Mouse (Mus musculus): ENCODE measurements around the gene Wscd2.

Wscd2 gene

DNA sequence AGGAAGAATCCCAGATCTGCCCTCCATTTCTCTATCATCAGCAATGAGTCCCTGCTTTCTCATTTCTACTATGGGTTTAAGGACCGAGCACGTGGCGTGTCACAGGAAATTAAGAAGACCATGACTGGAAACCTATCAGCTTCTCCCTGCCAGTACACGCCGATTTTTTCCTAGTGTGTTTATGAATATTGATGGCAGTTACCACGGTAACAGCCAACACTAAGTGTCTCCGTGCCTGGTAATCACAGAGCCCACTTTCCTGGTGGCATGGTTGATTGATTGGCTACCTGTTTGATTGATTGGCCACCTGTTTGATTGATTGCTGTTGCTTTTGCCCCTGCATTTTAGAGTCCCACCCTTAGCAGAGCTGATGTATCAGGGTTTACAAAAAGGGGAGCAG is 30.2 kb upstream of the Wscd2 start:
- Histone ChIP-seq H3K4me3 (replicated peaks; ENCODE audit: low read length) (no peak overlapping the region), H3K4me1 (replicated peaks; ENCODE audit: low read depth, low read length) (peaks cover 14% of the 10 kb centered on the region), H3K36me3 (ENCODE audit: insufficient read depth, low read length) (no peaks in the 10 kb centered on the region), H3K27me3 (ENCODE audit: insufficient read depth, low read length) (peaks cover 58% of the 10 kb centered on the region), H3K9me3 (ENCODE audit: low read length) (no peaks in the 10 kb centered on the region)
- TF ChIP-seq POU5F1 (IDR thresholded peaks at IDR 0.05; ENCODE audit: borderline replicate concordance, low read length) (no peak), NANOG (IDR thresholded peaks at IDR 0.05; ENCODE audit: borderline replicate concordance, low read length) (no peak), CTCF (conservative IDR thresholded peaks at IDR 0.05; ENCODE audit: low read length) (no peak)

DNA sequence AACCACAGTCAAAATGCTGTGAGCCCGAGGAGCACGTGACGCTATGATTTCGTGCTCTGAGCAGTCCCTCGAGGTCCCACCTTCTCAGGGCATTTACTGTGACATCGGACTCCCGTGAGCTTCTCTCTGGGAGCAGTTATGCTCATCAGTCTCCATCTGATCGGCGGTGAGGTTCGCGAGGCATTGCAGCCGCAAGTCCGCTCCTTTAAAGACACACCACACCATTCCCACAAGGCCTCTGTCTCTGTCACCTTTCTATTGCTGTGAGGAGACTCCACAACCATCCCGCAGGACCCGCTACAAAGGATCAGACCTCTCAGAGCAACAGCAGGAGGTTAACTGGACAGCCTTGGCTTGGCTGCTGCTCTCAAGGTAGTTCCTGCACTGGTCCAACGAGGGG is 28.6 kb upstream of the Wscd2 start:
- H3K9me3 ChIP-seq (ENCODE audit: low read length), result no peaks in the 10 kb centered on the region
- peak overlapping the region; percentile 52 for H3K4me3 ChIP-seq (replicated peaks; ENCODE audit: low read length)
- H3K4me1 ChIP-seq (replicated peaks; ENCODE audit: low read depth, low read length), result peaks cover 21% of the 10 kb centered on the region
- TF ChIP-seq NANOG (IDR thresholded peaks at IDR 0.05; ENCODE audit: borderline replicate concordance, low read length) (peak; percentile 48; the same call in 1 of the 2 replicates), CTCF (conservative IDR thresholded peaks at IDR 0.05; ENCODE audit: low read length) (no peak)
- H3K36me3 ChIP-seq (ENCODE audit: insufficient read depth, low read length), result no peaks in the 10 kb centered on the region
- peaks cover 50% of the 10 kb centered on the region for H3K27me3 ChIP-seq (ENCODE audit: insufficient read depth, low read length)

DNA sequence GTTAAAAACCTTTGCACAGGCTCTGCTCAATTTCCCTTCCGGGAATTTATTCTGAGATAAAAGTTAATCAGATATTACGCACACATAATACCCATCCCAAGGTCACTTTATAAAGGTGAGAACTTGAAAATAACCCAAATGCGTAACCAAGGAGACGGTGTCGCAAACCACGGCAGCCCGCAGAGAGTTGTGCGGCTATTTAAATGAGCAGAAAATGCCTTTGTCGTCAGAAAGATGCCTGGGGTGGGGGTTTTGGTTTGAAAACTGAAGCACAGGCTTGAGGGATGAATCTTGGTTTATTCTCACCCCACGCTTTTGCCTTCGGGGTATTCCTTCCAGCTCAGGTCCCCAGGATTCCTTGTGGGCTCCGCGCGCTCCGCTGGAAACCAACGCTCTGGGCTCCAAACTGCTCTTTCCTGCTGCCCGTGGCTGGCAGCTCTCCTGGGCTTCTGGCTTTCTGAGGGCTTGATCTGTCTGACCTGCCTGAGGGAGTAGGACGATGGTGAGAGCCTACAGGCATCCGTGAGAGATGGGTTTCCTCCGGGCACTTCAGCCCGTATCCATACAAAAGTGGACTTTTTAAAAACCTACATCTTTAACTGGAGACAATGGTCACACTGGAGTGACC is 28.0 kb upstream of the Wscd2 start:
- Histone ChIP-seq H3K36me3 (ENCODE audit: insufficient read depth, low read length) (no peaks in the 10 kb centered on the region), H3K9me3 (ENCODE audit: low read length) (no peaks in the 10 kb centered on the region), H3K4me1 (replicated peaks; ENCODE audit: low read depth, low read length) (peaks cover 26% of the 10 kb centered on the region), H3K4me3 (replicated peaks; ENCODE audit: low read length) (peak overlapping the region; percentile 52), H3K27me3 (ENCODE audit: insufficient read depth, low read length) (peaks cover 47% of the 10 kb centered on the region)
- TF ChIP-seq NANOG (IDR thresholded peaks at IDR 0.05; ENCODE audit: borderline replicate concordance, low read length) (no peak), POU5F1 (IDR thresholded peaks at IDR 0.05; ENCODE audit: borderline replicate concordance, low read length) (no peak), CTCF (conservative IDR thresholded peaks at IDR 0.05; ENCODE audit: low read length) (no peak)

DNA sequence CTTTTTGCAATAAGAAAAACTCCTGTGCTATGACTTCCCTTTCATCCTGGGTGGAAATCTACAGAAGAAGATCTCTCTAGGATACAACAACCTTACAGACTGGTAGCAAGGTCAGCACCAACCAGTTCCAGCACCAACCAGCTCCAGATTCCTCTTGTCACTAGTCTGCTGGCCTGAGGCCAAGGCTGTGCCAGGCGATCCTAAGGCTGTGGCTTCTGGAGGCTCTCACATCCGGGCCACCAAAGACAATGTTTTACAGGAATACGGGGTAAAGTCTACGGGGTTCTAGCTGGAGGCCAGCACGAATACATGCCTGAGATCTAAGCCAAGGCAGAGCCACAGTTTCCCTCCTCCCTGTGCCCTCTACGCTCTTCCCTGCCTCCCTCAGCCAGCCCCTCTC is 25.4 kb upstream of the Wscd2 start:
- no peak for TF ChIP-seq POU5F1 (IDR thresholded peaks at IDR 0.05; ENCODE audit: borderline replicate concordance, low read length)
- TF ChIP-seq NANOG (IDR thresholded peaks at IDR 0.05; ENCODE audit: borderline replicate concordance, low read length), result no peak
- TF ChIP-seq CTCF (conservative IDR thresholded peaks at IDR 0.05; ENCODE audit: low read length), result no peak
- H3K4me3 ChIP-seq (replicated peaks; ENCODE audit: low read length), result no peak overlapping the region
- H3K9me3 ChIP-seq (ENCODE audit: low read length), result peaks cover 13% of the 10 kb centered on the region
- peaks cover 45% of the 10 kb centered on the region for H3K4me1 ChIP-seq (replicated peaks; ENCODE audit: low read depth, low read length)
- H3K36me3 ChIP-seq (ENCODE audit: insufficient read depth, low read length), result no peaks in the 10 kb centered on the region
- H3K27me3 ChIP-seq (ENCODE audit: insufficient read depth, low read length), result peaks cover 34% of the 10 kb centered on the region

DNA sequence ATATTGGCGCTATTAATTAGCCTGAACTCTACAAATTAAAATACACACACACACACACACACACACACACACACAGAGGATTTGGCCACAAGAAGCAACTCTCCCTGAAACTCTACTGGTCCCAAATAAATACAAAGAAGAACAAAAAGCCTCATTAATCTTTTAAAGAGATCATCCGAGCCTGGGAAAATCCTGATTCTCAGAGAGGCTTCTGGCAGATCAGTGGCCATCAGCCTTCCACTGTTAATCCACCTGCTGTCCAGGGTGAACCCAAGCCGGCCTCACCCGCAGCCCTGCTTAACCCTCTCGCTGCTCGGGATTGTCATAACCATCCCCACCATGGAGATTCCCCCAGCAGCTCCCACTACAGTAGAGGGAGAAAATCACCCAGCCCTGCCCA is 23.6 kb upstream of the Wscd2 start:
- peaks cover 42% of the 10 kb centered on the region for H3K4me1 ChIP-seq (replicated peaks; ENCODE audit: low read depth, low read length)
- no peaks in the 10 kb centered on the region for H3K36me3 ChIP-seq (ENCODE audit: insufficient read depth, low read length)
- peaks cover 19% of the 10 kb centered on the region for H3K9me3 ChIP-seq (ENCODE audit: low read length)
- no peak for TF ChIP-seq POU5F1 (IDR thresholded peaks at IDR 0.05; ENCODE audit: borderline replicate concordance, low read length)
- TF ChIP-seq CTCF (conservative IDR thresholded peaks at IDR 0.05; ENCODE audit: low read length), result no peak
- no peak for TF ChIP-seq NANOG (IDR thresholded peaks at IDR 0.05; ENCODE audit: borderline replicate concordance, low read length)
- H3K27me3 ChIP-seq (ENCODE audit: insufficient read depth, low read length), result peaks cover 18% of the 10 kb centered on the region
- H3K4me3 ChIP-seq (replicated peaks; ENCODE audit: low read length), result no peak overlapping the region

DNA sequence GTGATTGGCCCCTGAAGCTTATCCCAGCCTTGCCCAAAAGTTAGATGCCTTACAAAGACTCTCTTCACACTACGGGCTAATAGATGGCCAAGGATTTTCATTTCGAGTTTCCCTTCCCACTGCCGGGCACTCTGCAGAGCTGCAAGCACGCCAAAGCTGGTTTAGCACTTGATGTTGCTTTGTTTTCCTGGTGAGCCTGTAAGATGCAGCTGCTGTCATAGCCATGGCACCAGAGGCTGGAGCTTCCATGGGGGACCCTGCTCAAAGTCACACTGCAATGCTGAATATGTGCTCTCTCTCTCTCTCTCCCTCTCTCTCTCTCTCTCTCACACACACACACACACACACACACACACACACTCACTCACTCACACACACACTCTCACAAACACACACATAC is 23.1 kb upstream of the Wscd2 start:
- peaks cover 12% of the 10 kb centered on the region for H3K27me3 ChIP-seq (ENCODE audit: insufficient read depth, low read length)
- H3K4me3 ChIP-seq (replicated peaks; ENCODE audit: low read length), result no peak overlapping the region
- peaks cover 19% of the 10 kb centered on the region for H3K9me3 ChIP-seq (ENCODE audit: low read length)
- no peaks in the 10 kb centered on the region for H3K36me3 ChIP-seq (ENCODE audit: insufficient read depth, low read length)
- TF ChIP-seq CTCF (conservative IDR thresholded peaks at IDR 0.05; ENCODE audit: low read length) (no peak), POU5F1 (IDR thresholded peaks at IDR 0.05; ENCODE audit: borderline replicate concordance, low read length) (no peak), NANOG (IDR thresholded peaks at IDR 0.05; ENCODE audit: borderline replicate concordance, low read length) (no peak)
- H3K4me1 ChIP-seq (replicated peaks; ENCODE audit: low read depth, low read length), result peaks cover 39% of the 10 kb centered on the region

DNA sequence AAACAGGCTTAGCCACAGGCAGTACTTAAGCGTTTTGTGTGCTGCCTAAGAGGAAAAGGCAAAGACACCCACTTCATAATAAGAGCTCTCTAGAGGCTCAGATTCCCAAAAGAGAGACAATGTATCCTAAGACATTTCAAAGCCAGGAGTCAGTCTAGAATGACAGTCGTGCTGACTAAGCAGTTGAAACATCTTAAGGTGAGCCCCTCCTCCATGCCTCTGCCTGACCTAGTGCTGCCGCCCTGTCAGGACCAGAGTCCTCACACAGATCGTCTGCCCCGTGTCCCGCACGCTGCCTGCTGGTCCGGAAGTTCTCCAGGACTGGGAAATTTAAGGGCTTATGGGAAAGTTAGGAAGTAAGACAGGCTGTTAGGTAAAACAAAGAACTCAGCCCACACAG is 22.4 kb upstream of the Wscd2 start:
- peaks cover 6% of the 10 kb centered on the region for H3K27me3 ChIP-seq (ENCODE audit: insufficient read depth, low read length)
- no peak for TF ChIP-seq CTCF (conservative IDR thresholded peaks at IDR 0.05; ENCODE audit: low read length)
- TF ChIP-seq NANOG (IDR thresholded peaks at IDR 0.05; ENCODE audit: borderline replicate concordance, low read length), result no peak
- no peak for TF ChIP-seq POU5F1 (IDR thresholded peaks at IDR 0.05; ENCODE audit: borderline replicate concordance, low read length)

DNA sequence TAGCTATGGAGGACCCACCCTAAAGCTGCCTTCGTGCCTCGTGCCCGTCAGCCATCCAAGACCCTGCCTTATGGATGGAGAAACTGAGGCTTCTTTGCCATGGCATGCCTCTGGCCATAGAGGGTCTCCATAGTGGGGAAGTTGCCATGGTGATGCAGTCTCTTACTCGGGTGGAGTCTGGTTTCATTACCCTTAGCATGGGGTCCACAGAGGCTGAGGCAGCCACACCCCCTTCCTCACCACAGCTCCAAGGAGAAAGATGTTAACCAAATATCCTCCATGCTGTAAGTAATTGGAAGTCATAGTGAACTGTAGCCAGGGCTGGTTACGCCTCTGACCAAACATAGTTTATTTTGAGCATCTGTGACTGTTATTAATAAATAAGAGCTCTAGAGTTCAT is 21.5 kb upstream of the Wscd2 start:
- Histone ChIP-seq H3K36me3 (ENCODE audit: insufficient read depth, low read length) (no peaks in the 10 kb centered on the region), H3K27me3 (ENCODE audit: insufficient read depth, low read length) (no peaks in the 10 kb centered on the region; the same call in 1 of the 2 replicates), H3K9me3 (ENCODE audit: low read length) (peaks cover 19% of the 10 kb centered on the region), H3K4me1 (replicated peaks; ENCODE audit: low read depth, low read length) (peaks cover 49% of the 10 kb centered on the region), H3K4me3 (replicated peaks; ENCODE audit: low read length) (no peak overlapping the region)
- TF ChIP-seq NANOG (IDR thresholded peaks at IDR 0.05; ENCODE audit: borderline replicate concordance, low read length) (no peak), CTCF (conservative IDR thresholded peaks at IDR 0.05; ENCODE audit: low read length) (no peak), POU5F1 (IDR thresholded peaks at IDR 0.05; ENCODE audit: borderline replicate concordance, low read length) (no peak)

More for the DNA sequence above, 22.4 kb upstream of the Wscd2 start:
- Histone ChIP-seq H3K4me3 (replicated peaks; ENCODE audit: low read length) (peak overlapping the region; percentile 8; the same call in 1 of the 2 replicates), H3K9me3 (ENCODE audit: low read length) (peaks cover 19% of the 10 kb centered on the region), H3K4me1 (replicated peaks; ENCODE audit: low read depth, low read length) (peaks cover 40% of the 10 kb centered on the region), H3K36me3 (ENCODE audit: insufficient read depth, low read length) (no peaks in the 10 kb centered on the region)

DNA sequence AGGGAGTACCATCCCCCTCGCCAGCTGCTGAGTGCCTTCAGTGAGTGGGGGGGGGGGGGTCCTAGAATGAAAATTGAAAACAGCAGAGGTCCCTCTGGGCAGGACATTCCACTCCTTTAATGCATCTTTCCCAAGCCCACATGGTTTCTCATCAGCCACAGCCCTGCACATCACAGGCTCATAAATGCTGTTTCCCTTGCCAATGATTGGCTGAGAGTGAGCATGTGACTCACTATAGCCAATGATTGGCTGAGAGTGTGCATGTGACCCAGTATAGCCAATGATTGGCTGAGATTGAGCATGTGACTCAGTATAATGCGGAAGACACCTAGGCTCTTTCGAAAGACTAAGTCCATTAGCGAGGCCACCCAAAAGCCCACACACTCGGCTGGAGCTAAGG is 20.9 kb upstream of the Wscd2 start:
- no peaks in the 10 kb centered on the region for H3K27me3 ChIP-seq (ENCODE audit: insufficient read depth, low read length)
- H3K4me1 ChIP-seq (replicated peaks; ENCODE audit: low read depth, low read length), result peaks cover 55% of the 10 kb centered on the region
- peaks cover 19% of the 10 kb centered on the region for H3K9me3 ChIP-seq (ENCODE audit: low read length)
- no peak overlapping the region for H3K4me3 ChIP-seq (replicated peaks; ENCODE audit: low read length)
- TF ChIP-seq POU5F1 (IDR thresholded peaks at IDR 0.05; ENCODE audit: borderline replicate concordance, low read length), result no peak
- no peak for TF ChIP-seq CTCF (conservative IDR thresholded peaks at IDR 0.05; ENCODE audit: low read length)
- no peak for TF ChIP-seq NANOG (IDR thresholded peaks at IDR 0.05; ENCODE audit: borderline replicate concordance, low read length)
- no peaks in the 10 kb centered on the region for H3K36me3 ChIP-seq (ENCODE audit: insufficient read depth, low read length)
